Mouse (Mus musculus) megakaryocyte, embryonic 14.5 days (primary cell): ENCODE measurements around the gene Trip12. TPM values are rescaled to one million over a fixed set of nuclear protein-coding genes. Genes with fewer than 3 reads are reported as not detected.

Source experiments
- H3K27me3 ChIP-seq: replicated peaks from 2 replicates; pipeline ENCODE3; 2012; ENCODE audit warnings: inconsistent platforms
- H3K36me3 ChIP-seq: replicated peaks from 2 replicates; pipeline ENCODE3; 2012; ENCODE audit warnings: low read length, inconsistent platforms, mixed read lengths
- H3K4me1 ChIP-seq: 2 replicates; pipeline ENCODE4 v1.6.1; 2012; ENCODE audit warnings: inconsistent platforms
- H3K4me3 ChIP-seq: replicated peaks from 2 replicates; pipeline ENCODE3; 2012; ENCODE audit warnings: moderate library complexity, mild to moderate bottlenecking, inconsistent platforms
- H3K9me3 ChIP-seq: 2 replicates; pipeline ENCODE4 v1.6.1; 2012; ENCODE audit warnings: inconsistent platforms
- FLI1 ChIP-seq: IDR thresholded peaks from 2 replicates; pipeline ENCODE4 v1.6.1; 2012; ENCODE audit warnings: low read length, inconsistent platforms, mixed read lengths
- GATA1 ChIP-seq: IDR thresholded peaks from 3 replicates; pipeline ENCODE4 v1.6.1; 2012; ENCODE audit warnings: mixed read lengths, low read length, inconsistent platforms, borderline replicate concordance
- polyA plus RNA-seq: library from polyadenylated mRNA; stranded (reverse); fragments of >175 nt; gene quantifications from 2 replicates; pipeline ENCODE4 v1.2.3, GENCODE M21; 2012; ENCODE audit warnings: low replicate concordance; ENCODE audit not compliant: insufficient read depth

Trip12 gene
- polyA plus RNA-seq, 1 experiment = 25.7 TPM

- H3K4me1 ChIP-seq = peaks cover 4% of the 10 kb centered on the region; the same call in 1 of the 2 replicates
- H3K9me3 ChIP-seq = no peaks in the 10 kb centered on the region
- TF ChIP-seq GATA1 = no peak
- TF ChIP-seq FLI1 = no peak
- no peak overlapping the region for H3K4me3 ChIP-seq
- H3K27me3 ChIP-seq = no peaks in the 10 kb centered on the region
- H3K36me3 ChIP-seq = no peaks in the 10 kb centered on the region
Observed at GRCm38 (mm10) chr1:84861255-84861630, 20.9 kb upstream of the Trip12 start.

DNA sequence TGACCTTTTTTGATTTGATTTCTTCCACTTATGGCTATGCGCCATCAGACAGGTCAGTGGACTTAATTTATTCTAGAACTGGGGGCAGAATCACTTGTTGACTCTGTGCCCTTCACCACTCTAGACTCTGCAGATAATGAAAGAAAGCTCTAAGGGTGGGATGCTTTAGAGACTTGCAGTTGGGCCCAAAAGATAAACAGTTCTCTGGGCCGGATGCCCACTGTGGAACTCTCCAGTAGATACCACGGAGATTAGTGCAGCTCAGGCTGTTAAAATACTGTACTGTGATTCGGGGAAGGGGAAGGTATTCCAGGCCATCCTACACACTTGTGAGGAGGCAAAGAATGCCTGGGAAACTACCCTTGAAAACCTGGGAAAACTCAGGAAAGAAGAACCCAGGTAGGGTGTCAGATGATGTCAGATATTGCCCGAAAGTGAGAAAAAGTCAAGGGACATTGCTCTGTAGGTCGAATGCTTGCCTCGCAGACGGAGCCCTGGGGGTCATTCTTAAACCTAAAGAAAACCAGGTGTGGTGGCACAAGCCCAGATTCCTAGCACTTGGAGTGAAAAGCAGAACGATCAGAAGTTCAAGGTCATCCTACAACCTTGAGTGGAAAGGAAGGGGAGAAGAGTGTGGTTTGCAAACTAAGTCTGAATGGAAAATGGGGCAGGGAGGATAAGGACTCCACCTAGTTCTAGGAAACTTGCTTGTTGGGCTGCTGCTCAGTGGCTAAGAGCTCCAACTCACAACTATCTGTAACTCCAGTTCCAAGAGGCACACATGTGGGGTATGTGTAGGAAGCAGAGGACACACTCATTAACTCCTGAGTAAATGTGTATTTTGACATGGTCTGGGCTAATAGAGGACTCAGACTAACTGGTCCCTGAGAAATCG, 20.3 kb upstream of the Trip12 start:
- no peak overlapping the region for H3K4me3 ChIP-seq
- peaks cover 4% of the 10 kb centered on the region; the same call in 1 of the 2 replicates for H3K4me1 ChIP-seq
- TF ChIP-seq FLI1 (no peak), GATA1 (no peak)
- no peaks in the 10 kb centered on the region for H3K9me3 ChIP-seq
- H3K36me3 ChIP-seq = no peaks in the 10 kb centered on the region
- H3K27me3 ChIP-seq = no peaks in the 10 kb centered on the region

DNA sequence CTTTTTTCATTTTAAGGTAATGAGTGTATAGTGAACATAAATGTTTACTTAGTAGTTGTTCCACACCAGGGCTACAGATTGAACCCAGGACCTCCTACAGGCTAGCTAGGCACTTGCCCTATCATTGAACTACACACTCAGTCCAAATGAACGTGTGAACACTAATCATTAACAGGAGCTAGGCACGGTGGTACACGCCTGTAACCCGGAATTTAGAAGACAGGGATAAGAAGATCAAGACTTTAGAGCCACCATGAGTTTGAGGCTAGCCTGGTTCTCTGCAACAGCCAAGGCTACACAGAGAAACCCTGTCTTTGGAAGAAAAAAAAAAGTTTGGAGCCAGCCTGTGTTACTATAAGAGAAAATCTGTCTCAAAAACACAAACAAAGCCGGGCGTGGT, 19.3 kb upstream of the Trip12 start:
- Histone ChIP-seq H3K4me3 (no peak overlapping the region), H3K9me3 (no peaks in the 10 kb centered on the region), H3K27me3 (no peaks in the 10 kb centered on the region), H3K4me1 (peaks cover 4% of the 10 kb centered on the region; the same call in 1 of the 2 replicates), H3K36me3 (no peaks in the 10 kb centered on the region)
- TF ChIP-seq FLI1 = no peak
- no peak for TF ChIP-seq GATA1

DNA sequence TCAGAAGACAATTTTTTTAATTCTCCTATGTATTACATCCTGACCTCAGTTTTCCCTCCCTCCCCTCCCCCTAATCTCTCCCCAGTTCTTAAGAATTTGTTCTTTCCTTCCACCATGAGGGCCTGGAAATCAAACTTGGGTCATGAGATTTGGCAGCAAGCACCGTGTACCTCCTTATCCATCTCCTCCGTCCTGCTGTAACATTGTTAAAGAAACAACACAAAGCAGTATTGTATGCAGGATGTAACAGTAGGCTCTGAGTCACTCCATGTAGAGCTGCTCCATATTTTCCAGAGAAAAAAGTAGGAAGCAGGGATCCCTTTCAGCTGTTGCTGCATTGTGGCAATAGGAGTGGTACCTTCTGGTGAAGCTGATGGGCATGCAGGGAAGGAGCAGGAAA, 15.4 kb upstream of the Trip12 start:
- no peak overlapping the region for H3K4me3 ChIP-seq
- peaks cover 5% of the 10 kb centered on the region; the same call in 1 of the 2 replicates for H3K4me1 ChIP-seq
- no peaks in the 10 kb centered on the region for H3K36me3 ChIP-seq
- no peaks in the 10 kb centered on the region for H3K9me3 ChIP-seq
- no peaks in the 10 kb centered on the region for H3K27me3 ChIP-seq
- TF ChIP-seq GATA1 (no peak), FLI1 (no peak)

DNA sequence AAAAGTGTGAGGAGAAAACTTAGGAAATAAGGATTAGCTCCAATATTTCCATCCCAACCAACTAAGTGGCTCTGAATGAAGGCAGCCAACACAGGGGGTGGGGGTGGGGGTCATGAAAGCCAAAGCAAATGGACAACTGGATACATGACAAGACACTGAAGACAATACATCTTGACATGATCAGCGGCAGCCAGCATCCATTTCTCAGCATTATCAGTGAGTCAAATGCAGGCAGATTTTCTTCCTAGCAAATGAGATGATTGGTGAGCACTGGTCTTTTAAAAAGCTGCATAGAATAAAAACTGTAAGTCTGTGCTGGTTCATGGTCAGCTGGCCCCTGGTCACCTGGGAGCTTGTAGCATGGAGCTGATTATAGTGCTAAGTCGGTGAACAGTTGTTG, 14.7 kb upstream of the Trip12 start:
- Histone ChIP-seq H3K36me3 (no peaks in the 10 kb centered on the region), H3K27me3 (no peaks in the 10 kb centered on the region), H3K4me3 (no peak overlapping the region), H3K4me1 (peaks cover 5% of the 10 kb centered on the region; the same call in 1 of the 2 replicates), H3K9me3 (no peaks in the 10 kb centered on the region)
- TF ChIP-seq GATA1 (no peak), FLI1 (no peak)

DNA sequence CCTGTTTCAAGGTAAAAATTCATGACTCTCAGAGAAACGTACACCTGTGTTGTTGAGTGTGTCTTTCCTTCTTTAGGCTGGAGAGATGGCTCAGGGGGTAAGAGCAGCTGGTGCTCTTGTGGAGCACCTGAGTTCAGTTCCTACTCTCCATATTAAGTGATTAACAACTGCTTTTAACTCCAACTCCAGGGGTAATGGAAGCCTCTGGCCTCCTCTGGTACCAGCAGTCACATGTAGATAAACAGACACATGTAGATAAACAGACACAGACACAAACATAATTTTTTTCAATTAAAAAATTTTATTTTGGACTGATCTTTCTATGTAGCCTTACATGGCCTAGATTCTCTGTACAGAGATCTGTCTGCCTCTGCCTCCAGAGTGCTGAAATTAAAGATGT, 13.4 kb upstream of the Trip12 start:
- Histone ChIP-seq H3K27me3 (no peaks in the 10 kb centered on the region), H3K4me3 (no peak overlapping the region), H3K36me3 (peaks cover 4% of the 10 kb centered on the region), H3K9me3 (no peaks in the 10 kb centered on the region), H3K4me1 (peaks cover 8% of the 10 kb centered on the region; the same call in 1 of the 2 replicates)
- TF ChIP-seq GATA1 (no peak), FLI1 (no peak)

DNA sequence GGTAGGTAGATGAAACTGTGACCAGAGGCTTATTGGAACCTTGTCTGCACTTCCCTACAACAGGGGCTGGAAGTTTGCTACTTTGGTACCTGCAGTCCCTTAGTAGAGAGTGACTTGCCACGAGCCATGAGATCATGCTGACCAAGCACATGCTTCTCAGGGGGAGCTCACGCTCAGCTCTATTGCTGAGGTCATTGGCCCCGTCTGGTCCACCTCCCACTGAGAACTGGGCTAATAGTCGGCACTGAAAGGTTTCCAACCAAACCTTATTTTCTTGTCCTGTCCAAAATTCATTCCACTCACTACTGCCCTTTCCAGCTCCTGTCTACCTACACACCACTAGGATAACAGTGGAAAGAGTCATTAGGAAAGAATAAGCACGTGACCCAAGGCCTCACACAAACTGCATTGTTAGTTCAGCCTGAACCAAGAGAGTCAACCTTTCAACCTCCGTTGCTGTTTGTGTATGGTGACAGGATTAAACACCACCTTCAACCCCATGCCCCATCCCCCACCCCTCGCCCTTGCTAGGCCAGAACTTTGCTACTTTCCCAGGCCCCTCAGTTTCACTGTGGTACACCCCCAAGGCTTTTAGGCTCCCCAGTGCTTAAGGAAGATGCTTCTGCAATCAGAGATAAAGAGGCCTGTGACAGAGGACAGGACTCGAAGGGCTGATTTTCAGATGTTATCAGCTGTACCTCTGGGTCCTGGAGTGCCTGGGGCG, 11.4 kb upstream of the Trip12 start:
- no peak overlapping the region for H3K4me3 ChIP-seq
- peaks cover 9% of the 10 kb centered on the region; the same call in 1 of the 2 replicates for H3K4me1 ChIP-seq
- no peaks in the 10 kb centered on the region for H3K9me3 ChIP-seq
- peaks cover 17% of the 10 kb centered on the region for H3K36me3 ChIP-seq
- TF ChIP-seq FLI1 (no peak), GATA1 (no peak)
- no peaks in the 10 kb centered on the region for H3K27me3 ChIP-seq

GRCm38 (mm10) chr1:84850471-84850870, 10.2 kb upstream of the Trip12 start:
- TF ChIP-seq GATA1 (no peak), FLI1 (no peak)

GRCm38 (mm10) chr1:84849804-84850203, 9.5 kb upstream of the Trip12 start:
- Histone ChIP-seq H3K4me1 (peaks cover 9% of the 10 kb centered on the region; the same call in 1 of the 2 replicates), H3K4me3 (no peak overlapping the region), H3K36me3 (peaks cover 23% of the 10 kb centered on the region), H3K9me3 (no peaks in the 10 kb centered on the region), H3K27me3 (no peaks in the 10 kb centered on the region)
- TF ChIP-seq FLI1 (no peak), GATA1 (no peak)

More at GRCm38 (mm10) chr1:84850471-84850870, 10.2 kb upstream of the Trip12 start:
- Histone ChIP-seq H3K27me3 (no peaks in the 10 kb centered on the region), H3K4me3 (no peak overlapping the region), H3K9me3 (no peaks in the 10 kb centered on the region), H3K4me1 (peaks cover 9% of the 10 kb centered on the region; the same call in 1 of the 2 replicates), H3K36me3 (peaks cover 23% of the 10 kb centered on the region)

- Histone ChIP-seq H3K9me3 (no peaks in the 10 kb centered on the region), H3K27me3 (no peaks in the 10 kb centered on the region), H3K4me1 (peaks cover 9% of the 10 kb centered on the region; the same call in 1 of the 2 replicates), H3K36me3 (peaks cover 23% of the 10 kb centered on the region), H3K4me3 (no peak overlapping the region)
- no peak for TF ChIP-seq GATA1
- no peak for TF ChIP-seq FLI1
Observed at GRCm38 (mm10) chr1:84848801-84849455, 8.6 kb upstream of the Trip12 start.
